ENCODE assay signal across 8 mouse cellular contexts in the genomic region with DNA sequence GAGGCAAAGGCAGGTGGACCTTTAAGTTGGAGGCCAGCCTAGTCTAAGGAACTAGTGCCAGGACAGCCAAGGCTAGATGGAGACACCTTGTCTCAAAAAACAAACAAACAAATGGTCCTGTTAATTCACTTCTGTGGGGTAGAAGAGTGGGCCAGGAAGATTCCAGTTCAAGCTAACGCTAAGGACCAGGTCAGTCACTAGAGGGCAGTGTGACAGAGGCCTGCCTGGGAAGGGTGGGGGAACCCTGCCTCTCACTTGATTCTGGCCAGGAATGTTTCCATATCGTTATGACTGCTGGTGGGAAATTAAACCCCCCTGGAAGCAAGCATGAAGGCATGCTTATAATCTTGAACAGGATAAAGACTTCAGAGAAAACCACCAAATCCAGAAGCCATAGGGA. TPM values are rescaled to one million over a fixed set of nuclear protein-coding genes. Genes with fewer than 3 reads are reported as not detected.
DNase-seq lines count a peak whose midpoint lies in the region; ATAC-seq and TF ChIP-seq lines count a peak whose summit lies in the region.
"Had no signal": no experiment of that assay in that cellular context is flagged by ENCODE, and none has a peak within 500 bp of the region (broad histone marks: within the 10 kb centered on the region; RNA-seq: fewer than 3 reads in every experiment).

No protein-coding gene starts in this region.

- 3% methylated on average over 2 of the region's 2 CpGs for WGBS in neural tube, embryonic 11.5 days

- no peak overlapping the region for H3K4me3 ChIP-seq in ES-Bruce4 (ENCODE audit: low read depth, low read length)
- no peak overlapping the region for H3K4me3 ChIP-seq in neural tube, embryonic 11.5 days (ENCODE audit: low read depth, low read length)
- H3K4me3 ChIP-seq: heart, embryonic 13.5 days had no signal

- H3K4me1 ChIP-seq in ES-Bruce4 (ENCODE audit: control insufficient read depth, insufficient read depth, low read length): no peaks in the 10 kb centered on the region
- no peaks in the 10 kb centered on the region for H3K4me1 ChIP-seq in neural tube, embryonic 11.5 days (ENCODE audit: control insufficient read depth, insufficient read depth, low read length)
- H3K4me1 ChIP-seq: heart, embryonic 13.5 days had no signal

- no peak for ATAC-seq in neural tube, embryonic 11.5 days (ENCODE audit: insufficient read depth, low FRiP score, low TSS enrichment)

- H3K27ac ChIP-seq in ES-Bruce4 (ENCODE audit: insufficient read depth, low read length): no peak overlapping the region
- H3K27ac ChIP-seq in neural tube, embryonic 11.5 days (ENCODE audit: low read depth, low read length): no peak overlapping the region
- H3K27ac ChIP-seq: heart, embryonic 13.5 days had no signal

- H3K27me3 ChIP-seq in ES-Bruce4 (ENCODE audit: control insufficient read depth, insufficient read depth, low read length, poor library complexity, severe bottlenecking): no peaks in the 10 kb centered on the region
- H3K27me3 ChIP-seq in neural tube, embryonic 11.5 days (ENCODE audit: control insufficient read depth, insufficient read depth, low read length): no peaks in the 10 kb centered on the region

- no peaks in the 10 kb centered on the region for H3K36me3 ChIP-seq in ES-Bruce4 (ENCODE audit: control insufficient read depth, insufficient read depth, low read length, poor library complexity, severe bottlenecking)
- H3K36me3 ChIP-seq in neural tube, embryonic 11.5 days (ENCODE audit: control insufficient read depth, insufficient read depth, low read length): no peaks in the 10 kb centered on the region
- H3K36me3 ChIP-seq: heart, embryonic 13.5 days had no signal

- TF ChIP-seq EP300 in ES-Bruce4 (IDR thresholded peaks at IDR 0.05; ENCODE audit: insufficient read depth, low read depth, low read length): no peak

- no peak overlapping the region for H3K9ac ChIP-seq in ES-Bruce4 (ENCODE audit: low read depth, poor library complexity, severe bottlenecking)
- no peak overlapping the region for H3K9ac ChIP-seq in neural tube, embryonic 11.5 days (ENCODE audit: low read length)
- H3K9ac ChIP-seq: heart, embryonic 13.5 days had no signal

- no peak overlapping the region for H3K4me2 ChIP-seq in neural tube, embryonic 11.5 days (ENCODE audit: low read depth)
- H3K4me2 ChIP-seq: heart, embryonic 13.5 days had no signal

- TF ChIP-seq CTCF in ES-Bruce4 (IDR thresholded peaks at IDR 0.05; ENCODE audit: low read depth, low read length): peak; percentile 98

- H3K9me3 ChIP-seq in ES-Bruce4 (replicated peaks; ENCODE audit: control insufficient read depth, insufficient read depth, low read length, poor library complexity, severe bottlenecking): no peaks in the 10 kb centered on the region
- H3K9me3 ChIP-seq in neural tube, embryonic 11.5 days (ENCODE audit: control insufficient read depth, low read length): no peaks in the 10 kb centered on the region
- H3K9me3 ChIP-seq: heart, embryonic 13.5 days had no signal

- DNase-seq in layer of hippocampus, postnatal 10 days (ENCODE audit: low spot score in 2 of 2): peak; percentile 38 to 53
- no peak for DNase-seq in layer of hippocampus, adult 9-11 months
- peak; percentile 9 for DNase-seq in adrenal gland, adult 8-10 months
- peak; percentile 74 for DNase-seq in embryo, embryonic 11 days
- peak; percentile 49 to 77 for DNase-seq in kidney, postnatal 36 days
- peak; percentile 61 for DNase-seq in neural tube, embryonic 11.5 days (ENCODE audit: low spot score)

- TF ChIP-seq POLR2A in ES-Bruce4 (IDR thresholded peaks at IDR 0.05; ENCODE audit: insufficient read depth, low read length): no peak

RNA-seq across cellular contexts. Expression of a gene that starts 5.0 kb away (rescaled TPM):
- 1 to 10 TPM; 3.4 to 4.1 TPM for total RNA-seq in layer of hippocampus, postnatal 10 days (2021)
- polyA plus RNA-seq in ES-Bruce4 (2011; ENCODE audit: insufficient read depth, insufficient read length, low read depth, missing spikeins): 30.4 and 31.2 TPM in 2 replicates
- total RNA-seq in adrenal gland, adult 8-10 months (2022): 1 to 10 TPM; 6.4 to 9.1 (median 8.5) TPM
- 6.0 and 6.6 TPM in 2 replicates for polyA plus RNA-seq in neural tube, embryonic 11.5 days (2014; fragmentation: Nextera tagmentation; extraction: Ambion mirVana)

RNA-seq across cellular contexts. Expression of a gene that starts 27.5 kb away (rescaled TPM):
- 100 to 1,000 TPM; 100 to 101 TPM for total RNA-seq in layer of hippocampus, postnatal 10 days (2021)
- polyA plus RNA-seq in ES-Bruce4 (2011; ENCODE audit: insufficient read depth, insufficient read length, low read depth, missing spikeins): 261 and 265 TPM in 2 replicates
- 10 to 100 TPM; 65.3 to 81.8 (median 72.3) TPM for total RNA-seq in adrenal gland, adult 8-10 months (2022)
- 205 and 212 TPM in 2 replicates for polyA plus RNA-seq in neural tube, embryonic 11.5 days (2014; fragmentation: Nextera tagmentation; extraction: Ambion mirVana)

RNA-seq across cellular contexts. Expression of a gene that starts 28.7 kb away (rescaled TPM):
- total RNA-seq in layer of hippocampus, postnatal 10 days (2021): under 1 TPM; 0.48 to 0.89 TPM
- 0.81 and 1.5 TPM in 2 replicates for polyA plus RNA-seq in ES-Bruce4 (2011; ENCODE audit: insufficient read depth, insufficient read length, low read depth, missing spikeins)
- not detected for total RNA-seq in adrenal gland, adult 8-10 months (2022)
- 3.2 and 4.3 TPM in 2 replicates for polyA plus RNA-seq in neural tube, embryonic 11.5 days (2014; fragmentation: Nextera tagmentation; extraction: Ambion mirVana)

RNA-seq across cellular contexts. Expression of a gene that starts 52.1 kb away (rescaled TPM):
- 10 to 100 TPM in 1 of 2 experiments, 1 to 10 TPM in 1; 9.8 to 10.1 TPM for total RNA-seq in layer of hippocampus, postnatal 10 days (2021)
- 16.8 and 18.2 TPM in 2 replicates for polyA plus RNA-seq in ES-Bruce4 (2011; ENCODE audit: insufficient read depth, insufficient read length, low read depth, missing spikeins)
- total RNA-seq in adrenal gland, adult 8-10 months (2022): 10 to 100 TPM in 2 of 4 experiments, 1 to 10 TPM in 2; 6.3 to 12.4 (median 9.5) TPM
- 15.3 and 15.7 TPM in 2 replicates for polyA plus RNA-seq in neural tube, embryonic 11.5 days (2014; fragmentation: Nextera tagmentation; extraction: Ambion mirVana)

RNA-seq across cellular contexts. Expression of a gene that starts 58.9 kb away (rescaled TPM):
- total RNA-seq in layer of hippocampus, postnatal 10 days (2021): 100 to 1,000 TPM; 193 to 198 TPM
- 64.2 and 66.4 TPM in 2 replicates for polyA plus RNA-seq in ES-Bruce4 (2011; ENCODE audit: insufficient read depth, insufficient read length, low read depth, missing spikeins)
- total RNA-seq in adrenal gland, adult 8-10 months (2022): 100 to 1,000 TPM; 168 to 223 (median 188) TPM
- 314 and 318 TPM in 2 replicates for polyA plus RNA-seq in neural tube, embryonic 11.5 days (2014; fragmentation: Nextera tagmentation; extraction: Ambion mirVana)
